Mouse (Mus musculus): ENCODE results near the gene Pck1.
"Not testable (repeated sequence)": the region's sequence is repeated elsewhere in the genome, so short reads cannot be mapped to it uniquely, and the experiment has no call there.

Gene Pck1

DNA sequence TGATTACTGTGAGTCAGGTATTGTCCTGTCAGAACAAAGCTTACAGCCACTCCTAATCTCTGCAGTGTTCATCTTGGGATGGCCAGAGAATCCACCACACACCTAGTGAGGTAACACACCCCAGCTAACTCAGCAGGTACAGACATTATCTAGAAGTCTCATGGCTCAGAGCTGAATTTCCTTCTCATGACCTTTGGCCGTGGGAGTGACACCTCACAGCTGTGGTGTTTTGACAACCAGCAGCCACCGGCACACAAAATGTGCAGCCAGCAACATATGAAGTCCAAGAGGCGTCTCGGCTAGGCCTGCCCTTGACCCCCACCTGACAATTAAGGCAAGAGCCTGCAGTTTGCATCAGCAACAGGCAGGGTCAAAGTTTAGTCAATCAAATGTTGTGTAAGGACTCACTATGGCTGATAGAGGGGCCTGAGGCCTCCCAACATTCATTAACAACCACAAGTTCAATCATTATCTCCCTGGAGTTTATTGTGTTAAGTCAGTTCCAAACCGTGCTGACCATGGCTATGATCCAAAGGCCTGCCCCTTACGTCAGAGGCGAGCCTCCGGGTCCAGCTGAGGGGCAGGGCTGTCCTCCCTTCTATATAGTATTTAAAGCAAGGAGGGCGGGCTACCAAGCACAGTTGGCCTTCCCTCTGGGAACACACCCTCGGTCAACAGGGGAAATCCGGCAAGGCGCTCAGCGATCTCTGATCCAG is at the start of gene Pck1:
Pck1 (plus strand) TSS at position 613 of the 716 bp plus-strand sequence.
- no peak for DNase-seq (ENCODE audit: low read depth)

DNA sequence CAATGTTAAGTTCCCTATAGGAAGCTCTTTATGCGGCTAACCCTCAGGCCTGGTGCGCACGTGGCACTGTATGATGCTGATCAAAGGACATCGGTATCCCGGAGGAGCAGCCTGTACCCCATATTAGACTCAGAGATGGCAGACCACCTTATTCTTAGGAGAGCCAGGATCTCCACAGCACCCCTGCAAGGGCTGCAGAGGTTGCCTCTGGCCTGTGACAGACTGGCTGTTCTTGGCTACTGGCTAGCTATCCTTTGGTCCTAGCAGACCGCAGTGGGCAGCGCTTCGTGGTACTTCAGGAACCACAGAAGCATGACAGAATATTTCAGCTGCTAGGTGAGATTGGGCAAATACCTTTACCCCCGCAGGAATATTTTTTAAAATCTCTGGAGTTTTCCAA is 46.4 kb upstream of the Pck1 start:
- no peak for DNase-seq (ENCODE audit: low read depth)

DNA sequence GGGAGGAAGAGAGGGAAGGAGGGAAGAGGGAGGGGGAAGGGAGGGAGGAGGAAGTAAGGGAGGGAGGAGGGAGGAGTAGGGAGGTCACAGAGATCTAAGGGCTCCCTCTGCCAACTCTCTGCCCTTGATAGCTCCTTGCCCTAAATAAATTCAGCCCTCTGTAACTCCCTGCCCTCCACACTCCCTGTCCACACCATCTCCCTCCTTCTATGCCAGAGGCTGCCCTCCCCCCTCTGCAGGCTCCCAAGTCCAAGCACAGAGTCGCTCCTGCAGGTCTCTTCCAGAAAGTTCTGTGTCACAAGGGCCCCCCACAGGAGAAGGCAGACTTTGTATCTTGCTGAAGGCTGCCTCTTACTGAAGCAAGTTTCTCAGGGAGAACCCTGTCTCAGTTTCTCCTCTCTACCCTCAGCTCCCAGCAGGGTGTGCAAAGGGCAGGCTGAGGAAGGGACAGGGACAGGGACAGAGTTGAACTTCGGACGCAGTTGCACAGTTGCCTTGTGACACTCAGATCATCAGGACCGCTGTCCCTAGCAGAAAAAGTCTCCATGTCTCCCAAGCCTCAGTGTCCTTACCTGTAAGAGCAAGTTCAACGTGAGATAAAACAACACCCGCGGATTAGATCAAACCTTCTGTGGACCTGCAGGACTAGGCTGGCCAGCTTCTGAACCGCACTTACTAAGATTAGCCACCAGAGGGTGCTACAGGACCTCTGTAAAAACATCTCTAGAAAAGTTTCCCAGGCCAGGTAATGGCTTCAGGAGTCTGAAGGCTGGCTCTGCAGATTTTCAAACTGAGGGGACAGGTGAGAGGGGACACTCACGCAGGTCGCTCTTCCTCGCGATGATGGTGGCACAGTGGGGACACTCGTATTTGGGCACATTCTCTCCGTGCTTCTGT is 45.7 kb upstream of the Pck1 start:
- DNase-seq (ENCODE audit: low read depth): peak; percentile 82

DNA sequence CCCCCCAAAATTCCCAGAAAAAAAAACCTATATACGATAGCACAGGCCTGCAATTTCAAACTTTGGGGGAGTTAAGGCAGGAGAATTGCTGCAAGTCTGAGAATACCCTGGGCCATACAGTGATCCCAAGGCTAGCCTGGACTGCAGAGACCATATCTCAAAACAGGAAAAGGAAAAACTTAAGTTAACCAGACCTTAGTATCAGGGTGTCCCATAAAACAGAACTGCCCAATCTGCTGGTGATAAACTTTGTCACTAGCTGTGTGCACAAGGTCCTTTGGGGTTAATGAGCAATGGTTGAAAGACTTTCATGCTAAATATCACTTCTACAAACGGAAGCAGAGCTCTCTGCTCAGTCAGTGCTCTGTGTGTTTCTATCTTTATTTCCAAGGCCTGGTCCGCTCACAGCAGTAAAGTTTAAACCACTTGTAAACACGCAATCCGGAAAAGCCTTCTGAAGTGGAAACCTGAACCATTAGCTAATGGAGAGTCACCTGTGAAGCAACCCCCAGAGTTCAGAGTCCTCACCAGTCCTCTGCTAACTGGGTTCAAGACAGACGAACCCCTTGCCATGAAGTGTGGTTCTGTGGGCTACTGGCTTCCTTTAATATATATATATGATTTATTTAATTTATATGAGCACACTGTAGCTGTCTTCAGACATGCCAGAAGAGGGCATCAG is 44.2 kb upstream of the Pck1 start:
- no peak for DNase-seq (ENCODE audit: low read depth)

DNA sequence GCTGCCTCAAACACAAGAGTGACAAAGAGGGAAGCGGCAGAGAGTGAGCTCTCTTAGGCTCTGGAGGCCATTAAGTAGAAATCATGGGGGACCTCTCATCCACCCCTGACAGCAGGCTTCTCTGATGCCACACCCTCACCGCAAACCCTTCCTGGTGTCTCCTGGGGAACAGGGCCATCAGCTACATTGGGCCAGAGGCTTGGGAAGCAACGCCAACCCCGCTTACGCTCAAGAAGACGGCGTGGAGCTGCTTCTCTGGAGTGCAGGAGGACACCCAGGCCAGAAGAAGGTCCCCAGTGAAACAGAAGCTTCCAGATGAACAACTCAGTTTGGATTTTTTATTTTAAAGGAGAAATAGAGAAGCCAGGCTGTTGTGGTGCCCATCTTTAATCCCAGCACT is 43.3 kb upstream of the Pck1 start:
- no peak for DNase-seq (ENCODE audit: low read depth)

DNA sequence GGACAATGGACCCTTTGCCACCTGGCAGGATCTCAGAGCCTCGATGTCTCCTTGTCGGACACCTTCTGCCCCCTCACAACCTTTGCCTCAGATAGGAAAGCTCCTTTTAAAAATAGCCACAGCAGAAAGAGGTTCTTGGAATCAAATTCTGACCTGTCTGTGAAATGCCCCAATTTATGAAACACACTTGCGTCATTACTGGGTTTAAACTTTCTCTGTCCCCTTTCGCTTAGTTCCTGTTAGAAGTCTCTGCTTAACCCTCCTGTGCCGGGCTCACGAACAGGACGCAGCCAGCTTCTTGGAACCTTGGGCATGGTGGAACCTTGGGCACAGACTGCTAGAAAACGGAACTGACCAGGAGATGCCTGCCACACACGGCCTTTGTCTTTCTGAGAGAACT is 42.3 kb upstream of the Pck1 start:
- no peak for DNase-seq (ENCODE audit: low read depth)

DNA sequence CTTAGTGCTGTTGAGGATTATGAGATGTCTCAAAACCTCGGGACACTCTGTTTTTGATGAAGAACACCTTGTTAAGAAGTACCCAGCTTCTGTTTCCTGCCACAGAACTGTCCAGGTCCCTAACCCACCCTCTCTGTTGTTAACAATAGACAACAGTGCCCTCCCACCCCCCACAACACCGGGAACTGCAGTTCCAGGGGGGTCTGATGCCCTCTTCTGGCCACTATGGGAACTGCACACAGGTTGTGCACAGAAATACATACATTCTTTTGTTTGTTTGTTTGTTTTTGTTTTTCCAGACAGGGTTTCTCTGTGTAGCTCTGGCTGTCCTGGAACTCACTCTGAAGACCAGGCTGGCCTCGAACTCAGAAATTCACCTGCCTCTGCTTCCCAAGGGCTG is 39.1 kb upstream of the Pck1 start:
- DNase-seq (ENCODE audit: low read depth): not testable (repeated sequence)

DNA sequence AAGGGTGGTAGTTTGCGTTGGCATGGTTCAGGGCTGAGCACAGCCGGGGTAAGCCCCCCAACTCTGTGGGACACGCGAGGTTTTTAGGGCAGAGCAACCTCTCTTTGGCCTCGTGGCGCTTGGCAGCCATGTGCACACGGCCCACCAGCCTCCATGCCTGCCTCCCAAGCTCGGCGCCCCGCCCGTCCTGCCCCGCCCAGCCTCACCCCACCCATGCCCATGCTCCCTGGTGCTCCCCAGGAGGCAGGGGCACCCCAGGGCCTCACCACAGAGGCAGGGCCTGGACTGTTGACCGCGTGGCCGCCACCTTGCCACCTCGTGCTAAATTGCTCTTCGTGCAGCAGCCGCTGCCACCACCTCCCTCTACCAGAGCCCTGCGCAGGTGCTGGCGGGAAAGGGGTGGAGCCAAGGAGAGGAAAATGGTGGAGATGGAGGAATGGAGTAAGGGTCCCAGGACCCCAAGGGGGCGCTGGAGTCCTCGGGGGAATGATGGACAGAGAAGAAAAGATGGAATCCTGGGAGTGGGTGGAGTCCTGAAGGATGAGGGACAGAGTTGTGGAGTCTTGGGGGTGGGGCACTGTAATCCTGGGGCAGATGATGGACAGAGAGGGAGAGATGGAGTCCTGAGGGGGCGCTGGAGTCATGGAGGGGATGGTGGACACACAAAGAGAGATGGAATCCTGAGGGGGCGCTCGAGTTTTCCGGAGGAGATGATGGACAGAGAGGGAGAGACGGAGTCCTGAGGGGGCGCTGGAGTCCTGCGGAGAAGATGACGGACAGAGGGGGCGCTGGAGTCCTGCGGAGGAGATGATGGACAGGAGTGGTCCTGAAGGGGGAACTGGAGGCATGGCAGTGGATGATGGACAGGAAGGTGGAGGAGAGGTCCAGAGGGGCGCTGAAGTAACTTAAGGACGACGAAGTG is 33.6 kb upstream of the Pck1 start, which contains the start of gene Ctcfl:
Ctcfl (minus strand) TSS at position 503 of the 922 bp plus-strand sequence.
- DNase-seq (ENCODE audit: low read depth): no peak

DNA sequence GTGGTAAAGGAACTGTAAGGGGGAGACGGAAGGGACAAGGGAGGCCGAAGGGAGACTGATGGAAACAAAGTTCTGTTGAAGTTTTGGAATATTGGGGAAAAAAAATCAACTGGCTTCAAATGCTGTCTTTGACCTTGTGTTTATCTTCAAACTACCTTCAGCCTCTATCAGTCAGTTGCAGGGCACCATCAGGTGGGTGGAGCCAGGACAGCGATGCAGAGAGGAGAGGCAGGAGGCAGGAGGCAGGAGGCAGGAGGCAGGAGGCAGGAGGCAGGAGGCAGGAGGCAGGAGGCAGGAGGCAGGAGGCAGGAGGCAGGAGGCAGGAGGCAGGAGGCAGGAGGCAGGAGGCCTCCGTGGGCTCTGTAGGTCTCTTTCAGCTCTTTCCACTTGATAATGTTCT is 32.7 kb upstream of the Pck1 start:
- not testable (repeated sequence) for DNase-seq (ENCODE audit: low read depth)

DNA sequence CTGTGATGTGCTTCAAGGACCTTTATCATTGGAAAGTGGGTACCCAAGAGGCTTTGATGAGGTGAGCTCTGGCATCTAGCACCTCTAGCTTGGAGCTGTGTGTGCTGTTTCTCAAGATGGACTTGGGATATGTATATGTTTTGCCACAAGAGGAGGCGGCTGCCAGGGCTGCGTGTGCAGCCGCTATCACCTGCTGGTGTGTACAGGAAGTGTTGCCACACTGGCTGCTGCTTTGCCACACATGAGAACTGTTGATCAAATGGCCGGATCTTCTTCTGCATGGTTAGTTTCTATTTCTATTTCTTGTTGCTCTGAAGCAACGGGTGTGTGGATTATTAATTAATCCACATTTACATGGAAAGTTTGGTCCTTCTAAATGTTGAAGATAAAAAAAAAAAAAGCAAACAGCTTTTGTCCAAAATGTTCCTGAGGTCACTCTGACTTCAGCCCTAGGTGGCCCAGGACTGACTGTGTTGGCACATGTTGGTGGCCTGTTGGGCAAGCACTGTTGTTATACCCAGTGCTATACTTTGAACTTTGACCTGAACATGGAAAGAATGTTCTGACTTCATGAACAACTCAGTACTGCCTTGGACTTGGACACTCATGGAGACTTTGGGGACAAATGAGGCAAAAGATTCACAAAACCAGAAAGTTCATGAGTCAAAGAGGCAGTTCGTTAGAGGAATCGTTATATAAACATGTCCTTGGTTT is 28.7 kb upstream of the Pck1 start:
- no peak for DNase-seq (ENCODE audit: low read depth)

DNA sequence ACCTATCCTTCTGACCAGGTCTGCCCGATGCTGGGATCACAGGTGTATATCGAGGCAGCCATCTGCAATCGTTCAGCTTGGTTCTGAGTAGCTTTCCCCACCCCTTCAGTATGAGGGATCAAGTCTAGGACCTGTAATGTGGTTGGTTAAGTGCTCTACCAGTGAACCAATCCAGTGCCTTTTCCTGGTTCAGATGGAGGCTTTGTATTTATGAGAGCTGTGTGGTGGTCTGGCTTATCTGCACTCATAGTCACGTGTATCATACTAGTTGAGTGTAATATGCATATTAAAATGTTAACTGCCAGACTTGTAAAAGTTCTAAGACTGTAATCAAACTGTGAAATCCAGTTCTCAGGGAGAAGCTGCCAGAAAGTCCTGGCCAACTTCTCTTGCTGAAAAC is 26.5 kb upstream of the Pck1 start:
- no peak for DNase-seq (ENCODE audit: low read depth)

DNA sequence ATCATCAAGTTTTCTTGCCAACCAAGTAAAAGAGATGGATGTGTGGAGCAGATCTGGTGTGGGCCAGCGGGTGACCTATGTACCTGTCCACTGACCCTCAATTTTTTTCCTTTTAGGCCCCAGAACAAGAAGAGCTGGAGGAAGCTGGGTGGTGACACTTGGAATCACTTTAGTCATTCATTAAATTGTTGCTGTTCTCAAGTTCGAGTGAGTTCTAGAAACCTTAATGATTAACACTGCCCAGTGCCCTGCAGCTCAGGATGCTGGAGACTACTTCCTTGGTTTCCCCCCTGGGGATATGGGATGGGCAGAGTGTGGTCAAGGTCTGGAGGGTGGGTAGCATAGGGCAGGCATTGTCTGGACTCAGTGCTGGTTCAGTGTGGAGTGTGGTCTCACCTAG is 23.7 kb upstream of the Pck1 start:
- no peak for DNase-seq (ENCODE audit: low read depth)

DNA sequence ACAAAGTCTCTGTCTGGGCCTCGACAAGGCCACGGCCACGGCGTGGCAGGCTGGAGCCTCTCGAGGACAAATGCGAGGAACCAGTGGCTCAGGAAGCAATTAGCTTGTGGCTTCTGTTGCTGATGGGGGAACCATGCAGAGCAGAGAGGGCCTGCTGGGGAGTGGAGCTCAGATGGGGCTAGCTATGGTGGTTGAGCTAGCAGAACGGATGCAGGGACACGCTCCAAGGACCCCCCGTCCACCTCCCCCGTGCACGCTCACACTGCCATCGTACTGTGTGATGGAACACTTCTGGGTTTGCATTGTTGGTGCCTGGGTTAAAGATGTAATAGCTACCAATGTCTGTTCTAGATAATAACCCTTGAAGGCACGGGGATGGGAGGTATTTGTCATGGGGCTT is 20.6 kb upstream of the Pck1 start:
- no peak for DNase-seq (ENCODE audit: low read depth)

DNA sequence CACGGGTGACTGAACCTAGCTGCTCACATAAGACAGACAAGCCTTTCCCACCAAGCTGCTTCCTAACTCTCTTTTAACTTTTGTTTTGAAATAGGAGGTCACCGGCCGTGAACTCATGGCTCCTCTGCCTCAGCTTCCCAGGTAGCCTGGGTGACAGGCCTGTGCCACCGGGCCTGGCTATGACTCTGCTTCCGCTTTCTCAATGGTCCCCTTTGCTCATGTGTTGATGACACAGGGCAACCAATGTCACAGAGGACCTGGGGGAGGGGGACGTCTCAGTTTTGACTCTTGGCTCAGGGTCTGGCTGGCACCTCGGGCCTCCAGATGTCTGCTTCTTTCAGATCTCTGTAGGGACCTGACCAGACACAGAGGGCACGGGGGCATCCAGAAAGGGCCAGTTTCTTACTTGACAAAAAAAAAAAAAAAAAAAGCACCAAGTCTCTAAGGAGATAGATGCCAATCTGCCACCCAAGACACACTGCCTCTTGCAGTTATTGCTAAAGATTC is 20.0 kb upstream of the Pck1 start:
- DNase-seq (ENCODE audit: low read depth): no peak

DNA sequence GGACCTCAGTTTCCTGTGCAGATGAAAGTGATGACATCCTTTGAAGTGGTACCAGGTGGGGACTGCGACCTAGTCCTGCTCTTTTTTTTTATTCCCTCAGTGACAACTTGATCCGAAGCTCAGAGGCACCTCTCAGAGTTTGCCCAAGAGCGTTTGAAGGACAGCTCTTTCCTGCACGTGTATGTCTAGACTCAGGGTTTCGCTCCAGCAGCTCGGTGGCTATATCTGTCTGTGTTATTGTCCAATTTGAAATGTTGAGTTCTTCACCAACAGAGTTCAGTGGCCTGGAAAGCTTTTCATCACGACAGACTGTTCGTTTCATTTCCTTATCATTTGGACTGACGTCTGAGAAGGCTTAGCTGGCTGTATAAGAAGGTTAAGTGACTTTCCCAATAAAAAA is 18.2 kb upstream of the Pck1 start:
- DNase-seq (ENCODE audit: low read depth): no peak

DNA sequence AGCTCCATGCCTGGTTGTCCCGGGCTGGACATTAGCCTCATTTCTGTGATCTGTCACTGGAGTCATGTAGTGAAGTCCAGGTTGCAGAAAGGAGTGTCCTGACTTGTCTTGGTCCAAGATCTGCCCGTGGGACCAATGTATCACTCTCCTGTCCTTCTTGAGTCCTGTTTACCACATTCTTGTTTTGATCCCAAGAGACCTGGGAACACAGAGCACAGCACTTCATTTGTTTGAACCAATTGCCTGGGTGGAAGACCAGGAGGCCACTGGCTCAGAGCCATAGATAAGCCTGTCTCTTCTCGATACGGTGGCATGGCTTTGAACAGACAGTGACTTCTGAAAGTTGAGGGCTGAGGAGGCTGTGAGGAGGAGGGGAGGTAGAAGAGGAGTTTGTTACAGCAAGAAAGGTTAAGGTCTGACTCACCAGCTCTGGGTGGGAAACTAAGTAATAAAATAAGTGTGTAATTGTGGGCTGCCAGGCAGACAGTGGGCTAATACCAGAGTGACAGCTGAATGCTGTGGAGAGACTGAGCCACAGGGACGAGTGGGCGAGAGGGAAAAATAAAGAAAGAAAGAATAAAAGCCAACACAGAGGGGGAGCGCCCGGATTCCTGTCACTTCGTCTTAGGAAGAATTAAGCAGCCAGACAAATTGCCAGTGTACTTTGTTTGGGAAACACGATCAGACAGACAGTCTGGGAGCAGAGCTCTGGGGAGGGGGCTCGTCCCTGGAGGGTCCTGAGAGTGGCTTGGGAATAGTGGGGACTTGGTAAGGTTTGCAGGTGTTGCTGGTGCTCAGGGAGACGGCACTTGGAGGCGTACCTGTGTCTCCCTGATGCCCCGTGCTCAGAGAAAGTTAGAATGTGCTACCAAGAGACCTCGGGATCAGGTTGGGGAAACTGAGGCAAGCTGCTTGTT is 14.3 kb upstream of the Pck1 start:
- DNase-seq (ENCODE audit: low read depth): no peak

DNA sequence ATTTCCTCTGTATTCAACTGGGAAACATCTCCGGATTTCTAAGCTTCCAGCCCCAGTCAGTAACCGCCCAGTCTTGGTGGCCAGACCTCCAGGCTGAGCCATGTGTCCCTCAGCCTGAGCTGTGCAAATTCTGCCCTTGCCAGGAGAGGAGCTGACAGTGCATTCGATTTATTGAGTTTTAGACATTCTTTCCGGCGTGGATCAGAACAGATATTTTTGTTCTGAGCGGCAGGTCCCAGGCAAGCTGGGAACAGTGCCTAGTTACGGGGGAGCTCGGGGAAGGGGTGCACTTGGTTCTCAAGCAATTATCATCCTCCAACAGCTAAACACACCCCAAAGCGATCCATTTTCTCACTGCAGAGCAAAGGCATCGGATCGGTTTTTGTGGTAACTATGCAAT is 9.2 kb upstream of the Pck1 start:
- DNase-seq (ENCODE audit: low read depth): no peak

DNA sequence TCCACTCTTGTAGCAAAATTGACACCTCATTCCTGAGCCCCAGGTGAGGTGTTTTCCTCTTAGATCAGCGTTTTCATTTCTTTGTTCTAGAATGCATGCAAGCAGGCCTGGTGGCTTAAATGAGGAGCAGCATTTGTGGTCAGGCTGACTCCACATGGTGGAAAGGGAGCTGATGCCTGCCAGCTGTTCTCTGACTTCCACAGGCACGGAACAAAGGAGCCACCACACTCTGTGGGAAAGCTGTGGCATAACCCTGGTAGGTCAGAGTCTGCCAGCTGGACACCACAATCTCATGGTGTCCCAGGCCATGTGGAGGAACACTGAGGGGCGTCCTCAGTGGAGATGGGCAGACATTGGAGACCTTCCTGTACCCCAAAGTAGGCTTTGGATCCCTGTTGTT is 7.0 kb upstream of the Pck1 start:
- no peak for DNase-seq (ENCODE audit: low read depth)

DNA sequence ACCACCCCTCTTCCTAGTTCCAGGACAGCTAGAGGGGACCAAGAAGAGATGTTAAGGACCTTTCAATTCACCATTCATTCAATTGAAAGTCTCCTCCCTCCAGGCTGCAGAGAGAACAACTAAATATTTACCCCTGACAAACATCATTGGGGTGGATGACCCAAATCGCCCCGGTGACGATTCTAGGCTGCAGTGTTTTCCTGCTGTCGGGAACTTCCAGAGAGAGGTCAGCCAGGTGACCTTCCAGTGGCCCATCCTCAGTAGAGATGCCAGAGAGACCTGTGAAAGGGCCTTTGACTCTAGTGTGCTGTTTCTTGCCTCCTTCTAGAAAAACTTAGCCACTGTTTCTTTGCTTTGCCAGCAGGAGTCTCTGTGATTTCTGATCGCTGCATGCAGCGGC is 6.1 kb upstream of the Pck1 start:
- no peak for DNase-seq (ENCODE audit: low read depth)

DNA sequence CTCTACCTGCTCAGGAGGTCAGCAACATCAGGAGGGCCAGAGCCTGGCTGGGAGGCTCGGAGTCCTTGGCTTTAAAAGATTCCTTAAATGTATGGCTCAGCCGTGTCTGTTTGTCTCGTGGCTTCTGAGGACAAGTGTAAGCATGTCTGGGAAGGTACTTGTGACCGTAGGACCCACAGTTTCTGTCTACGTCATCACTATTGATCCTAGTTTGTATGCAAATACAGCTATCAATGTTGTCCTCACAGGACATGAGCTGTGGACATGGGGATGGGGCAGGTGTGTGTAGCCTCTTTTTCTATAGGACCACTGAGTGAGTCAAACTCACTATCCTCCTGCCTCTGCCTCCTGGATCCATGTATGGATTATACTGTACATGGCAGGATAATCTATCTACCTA is 4.8 kb upstream of the Pck1 start:
- no peak for DNase-seq (ENCODE audit: low read depth)

Data from induced T-regulatory cell, adult 2 months (primary cell).